Mouse (Mus musculus) spleen, adult 2 months (tissue): ENCODE data around the gene Kdelr2.

Experiments used
- CTCF ChIP-seq: fragments of 200-500 bp; IDR thresholded peaks from 2 replicates; pipeline ENCODE4 v1.5.1; 2011; ENCODE audit warnings: mild to moderate bottlenecking, inconsistent platforms; ENCODE audit not compliant: insufficient read depth, insufficient read length, insufficient replicate concordance; ENCODE audit errors: extremely low read depth
- POLR2A ChIP-seq: fragments of 200-500 bp; IDR thresholded peaks from 2 replicates; pipeline ENCODE4 v1.6.1; 2011; ENCODE audit warnings: low read depth, low read length, inconsistent platforms

- no peak for TF ChIP-seq CTCF
- TF ChIP-seq POLR2A, result no peak
Observed at GRCm38 (mm10) chr5:143376156-143376555, 27.5 kb upstream of the Kdelr2 start.
